Mouse (Mus musculus) testis, adult 2 months (tissue): ENCODE data around the gene Ebf4.

ENCODE experiments used
- CTCF ChIP-seq: fragments of 200-500 bp; IDR thresholded peaks from 2 replicates; pipeline ENCODE4 v1.5.1; 2012; ENCODE audit warnings: low read depth, mild to moderate bottlenecking, inconsistent platforms, low read length, moderate library complexity; ENCODE audit not compliant: control insufficient read depth, insufficient read depth, insufficient replicate concordance
- POLR2A ChIP-seq: fragments of 200-500 bp; IDR thresholded peaks from 2 replicates; pipeline ENCODE4 v1.6.1; 2012; ENCODE audit warnings: low read depth, mild to moderate bottlenecking, inconsistent platforms, low read length, moderate library complexity; ENCODE audit not compliant: control insufficient read depth

DNA sequence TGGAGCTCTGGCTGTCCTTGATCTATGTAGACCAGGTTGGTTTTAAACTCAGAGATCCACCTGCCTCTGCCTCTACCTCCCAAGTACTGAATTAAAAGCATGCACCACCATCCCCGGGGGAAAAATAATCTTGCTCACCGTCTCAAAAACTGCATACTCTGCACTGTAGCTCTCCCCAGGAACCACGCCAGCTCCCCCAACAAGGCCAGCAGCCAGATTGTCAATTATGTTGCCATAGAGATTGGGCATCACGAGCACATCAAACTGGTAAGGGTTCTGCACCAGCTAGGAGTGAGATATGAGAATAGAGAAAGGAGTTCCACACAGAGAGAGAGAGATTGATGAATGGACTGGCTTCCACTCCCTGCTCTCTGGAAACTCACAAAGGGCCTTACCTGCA is 14.2 kb upstream of the Ebf4 start:
- no peak for TF ChIP-seq CTCF
- TF ChIP-seq POLR2A: no peak
